Mouse (Mus musculus) olfactory bulb, adult 2 months (tissue): ENCODE data around the gene Sbf1.

ENCODE experiments used
- CTCF ChIP-seq: fragments of 200-500 bp; IDR thresholded peaks from 2 replicates; pipeline ENCODE4 v1.5.1; 2012; ENCODE audit warnings: low read depth, mild to moderate bottlenecking, low read length, moderate library complexity; ENCODE audit not compliant: insufficient read depth
- POLR2A ChIP-seq: fragments of 200-500 bp; IDR thresholded peaks from 2 replicates; pipeline ENCODE4 v1.6.1; 2012; ENCODE audit warnings: mild to moderate bottlenecking, low read depth, low read length, moderate library complexity; ENCODE audit not compliant: insufficient read depth

- TF ChIP-seq CTCF = no peak
- no peak for TF ChIP-seq POLR2A
These were observed 41.3 kb upstream of the Sbf1 start for GRCm38 (mm10) chr15:89356372-89356771.
